Mouse (Mus musculus) midbrain, embryonic 10.5 days (tissue): ENCODE results near the gene Serpinb6d. TPM values are rescaled to one million over a fixed set of nuclear protein-coding genes. Genes with fewer than 3 reads are reported as not detected.

Experiments
- DNase-seq: peaks from one replicate; pipeline ENCODE4 v3.0.0-alpha.2; 2017; ENCODE audit warnings: low spot score
- H3K27ac ChIP-seq: fragments of 300-500 bp; sonication (generic); replicated peaks from 2 replicates; pipeline ENCODE4 v1.5.1; 2016; ENCODE audit warnings: mild to moderate bottlenecking
- H3K27me3 ChIP-seq: fragments of 300-500 bp; sonication (generic); 2 replicates; pipeline ENCODE4 v1.6.1; 2016; ENCODE audit warnings: low read depth, mild to moderate bottlenecking; ENCODE audit not compliant: poor library complexity, severe bottlenecking
- H3K36me3 ChIP-seq: fragments of 300-500 bp; sonication (generic); 2 replicates; pipeline ENCODE4 v1.6.1; 2016; ENCODE audit warnings: mild to moderate bottlenecking, moderate library complexity
- H3K4me1 ChIP-seq: fragments of 300-500 bp; sonication (generic); 2 replicates; pipeline ENCODE4 v1.6.1; 2016
- H3K4me3 ChIP-seq: fragments of 300-500 bp; sonication (generic); 2 replicates; pipeline ENCODE4 v1.5.1; 2016; ENCODE audit warnings: mild to moderate bottlenecking, moderate library complexity
- H3K9me3 ChIP-seq: fragments of 300-500 bp; sonication (generic); replicated peaks from 2 replicates; pipeline ENCODE4 v1.6.1; 2016; ENCODE audit warnings: mild to moderate bottlenecking
- WGBS: fragments of 180-500 bp; shearing (Covaris S2); methylation state at CpG from one replicate; pipeline ENCODE4 v1.1.7; 2016; 5-methylcytosine and 5-hydroxymethylcytosine counted together
- polyA plus RNA-seq: library from polyadenylated mRNA; unstranded; fragments of >200 nt; fragmentation: Nextera tagmentation; extraction: Ambion mirVana; gene quantifications from 2 replicates; pipeline ENCODE4 v1.2.1, GENCODE M21; 2016

Serpinb6d gene
- polyA plus RNA-seq, result not detected in 2 replicates

- no peaks in the 10 kb centered on the region for H3K4me1 ChIP-seq
- H3K27me3 ChIP-seq, result no peaks in the 10 kb centered on the region
- no peak for DNase-seq
- no peak within 1 kb of the TSS for H3K4me3 ChIP-seq
- H3K36me3 ChIP-seq, result no peaks in the 10 kb centered on the region
- no peak within 1 kb of the TSS for H3K27ac ChIP-seq
- peaks cover 61% of the 10 kb centered on the region for H3K9me3 ChIP-seq
- 79% methylated on average over 1 of the region's 1 CpGs for WGBS
Measured at GRCm38 (mm10) chr13:33661105-33661504, at the start of gene Serpinb6d. Gene Serpinb6d, plus strand, starts transcription at chr13:33661405.

- Histone ChIP-seq H3K4me1 (no peaks in the 10 kb centered on the region), H3K27me3 (no peaks in the 10 kb centered on the region), H3K4me3 (no peak overlapping the region), H3K27ac (no peak overlapping the region), H3K36me3 (no peaks in the 10 kb centered on the region), H3K9me3 (peaks cover 58% of the 10 kb centered on the region)
- no peak for DNase-seq
- WGBS, result 94% methylated on average over 2 of the region's 2 CpGs
Measured at GRCm38 (mm10) chr13:33622921-33623320, 38.3 kb upstream of the Serpinb6d start.

GRCm38 (mm10) chr13:33642540-33642939 lies 18.7 kb upstream of the Serpinb6d start:
- Histone ChIP-seq H3K9me3 (peaks cover 57% of the 10 kb centered on the region), H3K27me3 (no peaks in the 10 kb centered on the region), H3K4me3 (no peak overlapping the region), H3K27ac (no peak overlapping the region), H3K36me3 (no peaks in the 10 kb centered on the region), H3K4me1 (no peaks in the 10 kb centered on the region)
- 84% methylated on average over 2 of the region's 2 CpGs for WGBS
- no peak for DNase-seq

- no peak overlapping the region for H3K27ac ChIP-seq
- no peak overlapping the region for H3K4me3 ChIP-seq
- H3K27me3 ChIP-seq, result no peaks in the 10 kb centered on the region
- H3K36me3 ChIP-seq, result no peaks in the 10 kb centered on the region
- DNase-seq, result no peak
- H3K9me3 ChIP-seq, result peaks cover 68% of the 10 kb centered on the region
- no peaks in the 10 kb centered on the region for H3K4me1 ChIP-seq
Measured at GRCm38 (mm10) chr13:33662550-33662949, 1.3 kb downstream of the Serpinb6d start.

GRCm38 (mm10) chr13:33720296-33720695 lies 59.1 kb downstream of the Serpinb6d start:
- no peaks in the 10 kb centered on the region for H3K4me1 ChIP-seq
- no peak for DNase-seq
- H3K4me3 ChIP-seq, result no peak overlapping the region
- no peak overlapping the region for H3K27ac ChIP-seq
- 74% methylated on average over 2 of the region's 2 CpGs for WGBS
- H3K36me3 ChIP-seq, result no peaks in the 10 kb centered on the region
- H3K9me3 ChIP-seq, result peaks cover 38% of the 10 kb centered on the region
- no peaks in the 10 kb centered on the region for H3K27me3 ChIP-seq

Other genes with a start within 250 kb of the Serpinb6d start
- gene Serpinb9g, start 176.6 kb upstream of the Serpinb6d start, polyA plus RNA-seq, result not detected in 2 replicates
- gene Serpinb6e, start 182.0 kb downstream of the Serpinb6d start, polyA plus RNA-seq, result not detected in 2 replicates
- 0.09 and 0.10 TPM in 2 replicates for gene Serpinb6c, start 244.3 kb downstream of the Serpinb6d start, polyA plus RNA-seq